Mouse (Mus musculus) ES-Bruce4 (cell line): ENCODE results near the gene Dhcr24.

Experiments
- CTCF ChIP-seq: IDR thresholded peaks from one replicate; pipeline ENCODE4 v1.8.1; 2011; ENCODE audit warnings: low read depth, low read length
- POLR2A ChIP-seq: IDR thresholded peaks from one replicate; pipeline ENCODE4 v1.8.1; 2011; ENCODE audit warnings: low read length; ENCODE audit not compliant: insufficient read depth

- TF ChIP-seq CTCF (no peak), POLR2A (no peak)
Measured at GRCm38 (mm10) chr4:106557262-106557661, 3.6 kb upstream of the Dhcr24 start.
